Mouse (Mus musculus) lung, embryonic 16.5 days (tissue): ENCODE results near the gene Spag4. TPM values are rescaled to one million over a fixed set of nuclear protein-coding genes. Genes with fewer than 3 reads are reported as not detected.

ENCODE experiments used
- ATAC-seq: fragments of 200-750 bp; cut with Nextera tagmentation; 2 replicates; pipeline ENCODE4 v1.8.0; 2017; ENCODE audit warnings: low read depth, mild to moderate bottlenecking, moderate library complexity
- H3K27ac ChIP-seq: fragments of 300-500 bp; sonication (generic); 2 replicates; pipeline ENCODE4 v1.5.1; 2014; ENCODE audit warnings: mild to moderate bottlenecking, control low read depth, low read length
- H3K27me3 ChIP-seq: fragments of 300-500 bp; sonication (generic); 2 replicates; pipeline ENCODE4 v1.6.1; 2014; ENCODE audit warnings: low read depth, low read length, mixed read lengths; ENCODE audit not compliant: control insufficient read depth, insufficient read depth
- H3K36me3 ChIP-seq: fragments of 300-500 bp; sonication (generic); 2 replicates; pipeline ENCODE4 v1.6.1; 2014; ENCODE audit warnings: low read length; ENCODE audit not compliant: control insufficient read depth, insufficient read depth
- H3K4me1 ChIP-seq: fragments of 300-500 bp; sonication (generic); replicated peaks from 2 replicates; pipeline ENCODE4 v1.6.1; 2014; ENCODE audit warnings: low read length, mixed read lengths; ENCODE audit not compliant: control insufficient read depth, insufficient read depth
- H3K4me2 ChIP-seq: fragments of 300-500 bp; sonication (generic); 2 replicates; pipeline ENCODE4 v1.6.1; 2014; ENCODE audit warnings: low read depth, low read length, control low read depth
- H3K4me3 ChIP-seq: fragments of 300-500 bp; sonication (generic); 2 replicates; pipeline ENCODE4 v1.5.1; 2014; ENCODE audit warnings: mild to moderate bottlenecking, low read length, control low read depth
- H3K9ac ChIP-seq: fragments of 300-500 bp; sonication (generic); 2 replicates; pipeline ENCODE4 v1.6.1; 2014; ENCODE audit warnings: low read length, control low read depth
- H3K9me3 ChIP-seq: fragments of 300-500 bp; sonication (generic); 2 replicates; pipeline ENCODE4 v1.6.1; 2016; ENCODE audit warnings: low read length; ENCODE audit not compliant: control insufficient read depth
- WGBS: fragments of 180-500 bp; shearing (Covaris S2); extraction: QIAGEN DNeasy Blood & Tissue Kit; methylation state at CpG from one replicate; pipeline ENCODE4 v1.1.7; 2014; 5-methylcytosine and 5-hydroxymethylcytosine counted together
- polyA plus RNA-seq: library from polyadenylated mRNA; unstranded; fragments of >200 nt; fragmentation: Nextera tagmentation; extraction: Ambion mirVana; gene quantifications from 2 replicates; pipeline ENCODE4 v1.2.1, GENCODE M21; 2015

Spag4 gene
- polyA plus RNA-seq, 1 experiment from 2014 or later = 1.9 TPM

DNA sequence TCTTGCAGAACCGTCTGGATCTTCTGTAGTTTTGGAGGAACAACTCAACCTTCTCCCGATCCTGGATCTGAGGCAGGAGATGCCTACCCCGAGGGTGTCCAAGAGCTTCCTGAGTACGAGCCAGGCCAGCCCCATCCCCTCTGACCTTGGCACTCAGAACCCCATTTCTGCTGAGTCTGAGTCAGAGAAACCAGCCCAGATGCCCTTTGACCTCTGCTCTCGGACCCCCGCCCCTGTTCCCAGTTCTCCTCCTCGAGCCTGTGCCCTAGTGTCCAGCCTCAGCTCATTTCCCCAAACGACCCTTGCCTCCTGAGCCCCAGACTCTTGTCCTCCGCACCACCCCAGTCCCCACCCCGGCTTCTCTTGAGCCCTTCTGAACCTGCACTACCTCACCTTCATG lies 1.2 kb downstream of the Spag4 start:
- WGBS = 32% methylated on average over 10 of the region's 10 CpGs
- peak overlapping the region; percentile 62 for H3K4me3 ChIP-seq
- H3K36me3 ChIP-seq = peaks cover 11% of the 10 kb centered on the region
- peaks cover 10% of the 10 kb centered on the region for H3K4me1 ChIP-seq
- H3K9me3 ChIP-seq = no peaks in the 10 kb centered on the region
- peak overlapping the region; percentile 79 for H3K9ac ChIP-seq
- no peak overlapping the region for H3K27ac ChIP-seq
- no peaks in the 10 kb centered on the region for H3K27me3 ChIP-seq
- H3K4me2 ChIP-seq = peak overlapping the region; percentile 96
- peak; percentile 2; the same call in 1 of the 2 replicates for ATAC-seq

DNA sequence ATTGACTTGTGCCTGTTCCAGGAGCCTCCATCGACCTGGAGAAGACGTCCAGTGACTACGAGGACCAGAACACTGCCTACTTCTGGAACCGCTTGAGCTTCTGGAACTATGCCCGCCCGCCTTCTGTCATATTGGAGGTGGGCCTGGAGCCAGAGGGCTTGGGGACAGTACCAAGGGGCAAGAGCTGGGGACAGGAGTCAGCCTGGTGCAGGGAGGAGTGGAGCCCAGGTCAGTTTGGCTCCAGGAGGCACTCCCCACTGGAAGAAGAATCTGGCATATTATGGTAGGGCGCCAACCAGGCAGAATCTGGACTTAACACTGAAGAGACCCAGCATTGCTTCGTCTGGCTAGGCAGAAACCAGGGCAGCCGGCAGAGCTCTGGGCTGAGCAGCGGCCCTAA lies 2.9 kb downstream of the Spag4 start:
- Histone ChIP-seq H3K4me2 (no peak overlapping the region), H3K9ac (no peak overlapping the region), H3K4me3 (no peak overlapping the region), H3K4me1 (peaks cover 10% of the 10 kb centered on the region), H3K9me3 (no peaks in the 10 kb centered on the region), H3K27me3 (no peaks in the 10 kb centered on the region), H3K36me3 (peaks cover 19% of the 10 kb centered on the region), H3K27ac (no peak overlapping the region)
- 90% methylated on average over 10 of the region's 10 CpGs for WGBS
- no peak for ATAC-seq

GRCm38 (mm10) chr2:156071236-156071635 lies 6.3 kb downstream of the Spag4 start:
- ATAC-seq = no peak
- 92% methylated on average over 10 of the region's 10 CpGs for WGBS
- Histone ChIP-seq H3K9me3 (no peaks in the 10 kb centered on the region), H3K4me1 (peaks cover 1% of the 10 kb centered on the region; the same call in 1 of the 2 replicates), H3K4me3 (no peak overlapping the region), H3K27me3 (no peaks in the 10 kb centered on the region), H3K9ac (no peak overlapping the region), H3K27ac (no peak overlapping the region), H3K36me3 (peaks cover 48% of the 10 kb centered on the region), H3K4me2 (no peak overlapping the region)

DNA sequence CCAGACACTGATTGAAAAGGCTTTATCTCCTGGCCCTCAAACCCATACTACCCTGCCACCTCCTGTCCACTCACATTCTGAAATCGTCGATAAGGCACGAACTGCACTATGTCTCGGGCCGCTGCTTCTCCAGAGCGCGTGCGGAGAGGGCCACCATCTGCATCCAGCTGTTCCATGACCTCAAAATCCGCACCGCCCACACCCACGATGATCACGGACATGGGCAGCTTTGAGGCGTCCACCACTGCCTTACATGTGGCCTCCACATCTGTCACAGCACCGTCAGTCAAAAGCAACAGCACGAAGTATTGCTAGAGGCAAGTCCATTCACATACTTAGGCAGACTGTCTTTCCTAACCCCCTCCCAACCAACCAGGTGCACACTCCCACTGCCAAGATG lies 8.8 kb downstream of the Spag4 start:
- no peak overlapping the region for H3K27ac ChIP-seq
- peaks cover 66% of the 10 kb centered on the region for H3K36me3 ChIP-seq
- 85% methylated on average over 15 of the region's 15 CpGs for WGBS
- no peaks in the 10 kb centered on the region for H3K9me3 ChIP-seq
- peak; percentile 53 for ATAC-seq
- H3K27me3 ChIP-seq = no peaks in the 10 kb centered on the region
- no peak overlapping the region for H3K9ac ChIP-seq
- H3K4me1 ChIP-seq = no peaks in the 10 kb centered on the region
- H3K4me3 ChIP-seq = no peak overlapping the region
- H3K4me2 ChIP-seq = no peak overlapping the region

DNA sequence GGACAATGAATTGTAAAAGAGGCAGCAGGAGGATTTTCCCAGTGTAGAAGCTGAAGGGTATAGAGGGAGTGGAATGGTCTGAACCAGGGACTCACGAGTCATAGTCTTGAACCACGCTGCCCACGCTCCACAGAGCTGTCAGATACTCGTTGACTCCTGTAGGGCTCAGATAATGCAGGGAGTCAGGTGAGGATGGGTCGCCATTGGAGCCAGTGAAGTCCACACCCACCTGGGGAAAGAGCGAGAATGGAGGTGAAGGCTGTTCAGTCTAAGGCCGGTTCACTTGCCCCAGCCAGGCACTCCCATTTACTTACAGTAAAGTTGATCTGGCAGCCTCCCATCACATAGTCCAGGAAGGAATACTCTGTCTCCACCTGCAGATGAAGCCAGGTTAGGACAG lies 12.5 kb downstream of the Spag4 start:
- ATAC-seq = no peak
- Histone ChIP-seq H3K36me3 (peaks cover 55% of the 10 kb centered on the region), H3K9me3 (no peaks in the 10 kb centered on the region), H3K4me3 (no peak overlapping the region), H3K4me2 (no peak overlapping the region), H3K9ac (no peak overlapping the region), H3K4me1 (no peaks in the 10 kb centered on the region), H3K27me3 (no peaks in the 10 kb centered on the region), H3K27ac (no peak overlapping the region)
- WGBS = 89% methylated on average over 7 of the region's 7 CpGs

GRCm38 (mm10) chr2:156078421-156079182 lies 13.6 kb downstream of the Spag4 start:
- no peak overlapping the region for H3K9ac ChIP-seq
- H3K36me3 ChIP-seq = peaks cover 45% of the 10 kb centered on the region
- no peak overlapping the region for H3K27ac ChIP-seq
- H3K4me1 ChIP-seq = no peaks in the 10 kb centered on the region
- ATAC-seq = no peak
- no peak overlapping the region for H3K4me3 ChIP-seq
- H3K9me3 ChIP-seq = no peaks in the 10 kb centered on the region
- WGBS = 88% methylated on average over 16 of the region's 16 CpGs
- no peaks in the 10 kb centered on the region for H3K27me3 ChIP-seq
- H3K4me2 ChIP-seq = no peak overlapping the region

DNA sequence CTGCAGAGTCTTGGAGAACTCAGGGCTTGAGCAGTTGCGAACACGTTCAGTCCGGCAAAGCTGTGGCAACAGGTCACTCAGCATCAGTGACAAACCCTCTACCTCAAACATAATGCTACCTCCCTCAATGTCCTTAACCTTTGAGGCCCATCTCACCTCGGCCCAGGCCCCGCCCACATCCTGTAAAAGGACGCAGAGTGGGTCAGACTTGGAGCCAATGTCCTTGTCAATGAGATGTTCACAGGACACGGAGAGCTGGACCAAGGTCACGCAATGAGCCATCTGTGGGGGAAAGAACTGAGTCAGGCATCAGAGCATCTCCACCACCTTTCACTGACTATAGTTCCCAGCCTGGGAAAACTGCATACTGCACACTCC lies 14.2 kb downstream of the Spag4 start:
- H3K4me3 ChIP-seq = no peak overlapping the region
- peaks cover 39% of the 10 kb centered on the region for H3K36me3 ChIP-seq
- H3K4me2 ChIP-seq = no peak overlapping the region
- no peak overlapping the region for H3K9ac ChIP-seq
- 79% methylated on average over 8 of the region's 8 CpGs for WGBS
- H3K9me3 ChIP-seq = no peaks in the 10 kb centered on the region
- no peaks in the 10 kb centered on the region for H3K27me3 ChIP-seq
- H3K4me1 ChIP-seq = no peaks in the 10 kb centered on the region
- ATAC-seq = no peak
- H3K27ac ChIP-seq = no peak overlapping the region

DNA sequence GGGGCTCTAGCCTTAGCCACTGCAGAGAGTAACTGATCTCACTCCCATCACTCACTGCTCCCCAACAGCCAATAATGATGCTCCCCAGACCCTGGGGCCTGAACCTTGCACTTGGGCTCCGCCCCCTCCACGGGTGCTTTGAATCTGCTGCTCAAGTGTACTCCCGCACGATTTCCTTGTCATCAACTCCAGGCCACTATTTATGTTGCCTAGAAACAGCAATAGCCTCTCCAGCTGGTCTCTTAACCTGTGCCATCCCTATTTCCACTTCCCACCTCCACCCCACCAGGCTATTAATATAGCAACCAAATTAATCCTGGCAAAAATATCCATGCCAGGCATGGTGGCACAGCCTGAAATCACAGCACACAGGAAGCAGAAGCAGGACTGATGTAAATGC lies 14.7 kb downstream of the Spag4 start:
- peak; percentile 47; the same call in 1 of the 2 replicates for ATAC-seq
- Histone ChIP-seq H3K9ac (no peak overlapping the region), H3K27ac (no peak overlapping the region), H3K4me2 (no peak overlapping the region), H3K27me3 (no peaks in the 10 kb centered on the region), H3K4me3 (no peak overlapping the region), H3K4me1 (no peaks in the 10 kb centered on the region), H3K9me3 (no peaks in the 10 kb centered on the region), H3K36me3 (peaks cover 35% of the 10 kb centered on the region)
- 33% methylated on average over 4 of the region's 4 CpGs for WGBS

- no peak overlapping the region for H3K4me3 ChIP-seq
- ATAC-seq = no peak
- WGBS = 69% methylated on average over 7 of the region's 7 CpGs
- H3K36me3 ChIP-seq = peaks cover 31% of the 10 kb centered on the region
- no peak overlapping the region for H3K9ac ChIP-seq
- no peaks in the 10 kb centered on the region for H3K4me1 ChIP-seq
- H3K27me3 ChIP-seq = no peaks in the 10 kb centered on the region
- no peaks in the 10 kb centered on the region for H3K9me3 ChIP-seq
- no peak overlapping the region for H3K27ac ChIP-seq
- H3K4me2 ChIP-seq = no peak overlapping the region
Observed at GRCm38 (mm10) chr2:156080391-156080790, 15.4 kb downstream of the Spag4 start.
